Comparison of ENCODE assay signal across 7 mouse cellular contexts in the genomic region with DNA sequence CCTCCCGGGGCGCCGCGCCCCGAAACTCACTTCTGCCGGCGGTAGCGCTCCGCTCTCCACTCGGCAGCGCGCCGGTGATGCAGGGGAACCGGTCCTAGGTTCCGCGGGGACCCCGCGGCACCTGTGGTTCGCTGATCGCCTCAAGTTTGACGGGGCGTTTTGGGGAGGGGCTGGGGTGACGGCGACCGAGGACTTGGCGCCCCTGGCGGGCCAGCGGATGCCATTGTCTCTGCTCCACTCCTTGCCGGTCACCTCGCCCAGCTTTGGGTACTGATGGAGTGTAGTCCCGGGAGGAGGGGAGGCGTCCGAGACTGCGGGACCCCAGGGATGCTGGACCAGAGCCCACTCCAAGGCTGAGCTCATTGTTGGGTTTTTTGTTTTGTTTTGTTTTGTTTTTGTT. TPM values are rescaled to one million over a fixed set of nuclear protein-coding genes. Genes with fewer than 3 reads are reported as not detected.
DNase-seq lines count a peak whose midpoint lies in the region; ATAC-seq and TF ChIP-seq lines count a peak whose summit lies in the region.

No protein-coding gene starts in this region.

- DNase-seq in G1E (ENCODE audit: low spot score): no peak
- peak; percentile 75 for DNase-seq in forebrain, embryonic 11.5 days (ENCODE audit: low spot score)
- peak; percentile 63 for DNase-seq in hindbrain, embryonic 10.5 days (ENCODE audit: low spot score)
- DNase-seq in left cerebral cortex, adult 8-10 months (ENCODE audit: low spot score in 2 of 2): peak; percentile 8 to 21
- DNase-seq in spleen, postnatal 14 days (ENCODE audit: low spot score in 2 of 2): peak; percentile 7 to 15

- H3K9me3 ChIP-seq in G1E (replicated peaks): no peaks in the 10 kb centered on the region
- H3K9me3 ChIP-seq in forebrain, embryonic 11.5 days (ENCODE audit: control insufficient read depth, low read length): no peaks in the 10 kb centered on the region
- H3K9me3 ChIP-seq in hindbrain, embryonic 10.5 days: peaks cover 7% of the 10 kb centered on the region; the same call in 1 of the 2 replicates

- WGBS in bone marrow, adult 2 months: 12% methylated on average over 34 of the region's 34 CpGs
- 15% methylated on average over 34 of the region's 34 CpGs for WGBS in forebrain, embryonic 11.5 days
- WGBS in hindbrain, embryonic 10.5 days: 17% methylated on average over 34 of the region's 34 CpGs
- WGBS in macrophage (ENCODE audit: missing documents): 26% methylated on average over 21 of the region's 34 CpGs

- peak overlapping the region; percentile 67 for H3K9ac ChIP-seq in forebrain, embryonic 11.5 days (ENCODE audit: low read length)

- H3K36me3 ChIP-seq in G1E (replicated peaks) (peaks cover 4% of the 10 kb centered on the region), macrophage (ENCODE audit: inconsistent target) (no peaks in the 10 kb centered on the region)
- H3K36me3 ChIP-seq in forebrain, embryonic 11.5 days (ENCODE audit: control insufficient read depth, insufficient read depth, low read length): no peaks in the 10 kb centered on the region
- H3K36me3 ChIP-seq in hindbrain, embryonic 10.5 days: no peaks in the 10 kb centered on the region

- peak overlapping the region; percentile 45 for H3K4me2 ChIP-seq in forebrain, embryonic 11.5 days (ENCODE audit: low read depth, low read length, severe bottlenecking)

- peak overlapping the region; percentile 80 for H3K4me3 ChIP-seq in G1E (ENCODE audit: low read depth, low read length)
- peak overlapping the region; percentile 79 for H3K4me3 ChIP-seq in bone marrow, adult 2 months (replicated peaks; ENCODE audit: control insufficient read depth, low read depth, low read length)
- H3K4me3 ChIP-seq in forebrain, embryonic 11.5 days (ENCODE audit: low read depth, low read length): peak overlapping the region; percentile 53
- peak overlapping the region; percentile 66 for H3K4me3 ChIP-seq in hindbrain, embryonic 10.5 days
- H3K4me3 ChIP-seq in macrophage (ENCODE audit: inconsistent target): peak overlapping the region; percentile 64

- TF ChIP-seq CTCF in G1E (IDR thresholded peaks at IDR 0.05; ENCODE audit: low read depth, low read length): no peak
- peak; percentile 20; the same call in 1 of the 2 replicates for TF ChIP-seq CTCF in bone marrow, adult 2 months (IDR thresholded peaks at IDR 0.05; ENCODE audit: control insufficient read depth, insufficient read depth, low read length)

- H3K27me3 ChIP-seq in G1E (ENCODE audit: insufficient read depth, low read length): no peaks in the 10 kb centered on the region
- H3K27me3 ChIP-seq in forebrain, embryonic 11.5 days (ENCODE audit: control insufficient read depth, insufficient read depth, low read length): no peaks in the 10 kb centered on the region; the same call in 1 of the 2 replicates
- H3K27me3 ChIP-seq in hindbrain, embryonic 10.5 days (ENCODE audit: insufficient read depth, poor library complexity, severe bottlenecking): peaks cover 21% of the 10 kb centered on the region

- H3K79me2 ChIP-seq in macrophage (ENCODE audit: inconsistent target): peaks cover 33% of the 10 kb centered on the region

- ATAC-seq in G1E (ENCODE audit: extremely low read depth, insufficient number of reproducible peaks, low FRiP score, poor library complexity, severe bottlenecking): no peak
- peak; percentile 68 for ATAC-seq in forebrain, embryonic 11.5 days (replicated peaks; ENCODE audit: low FRiP score)

- no peak for TF ChIP-seq POLR2A in bone marrow, adult 2 months (IDR thresholded peaks at IDR 0.05; ENCODE audit: borderline replicate concordance, control insufficient read depth, low read depth, low read length)

- no peaks in the 10 kb centered on the region for H3K4me1 ChIP-seq in G1E (ENCODE audit: insufficient read depth, low read depth, low read length)
- no peaks in the 10 kb centered on the region for H3K4me1 ChIP-seq in bone marrow, adult 2 months (ENCODE audit: control insufficient read depth, insufficient read depth, low read length)
- no peaks in the 10 kb centered on the region for H3K4me1 ChIP-seq in forebrain, embryonic 11.5 days (replicated peaks; ENCODE audit: control insufficient read depth, insufficient read depth, low read length)
- H3K4me1 ChIP-seq in hindbrain, embryonic 10.5 days (replicated peaks): no peaks in the 10 kb centered on the region

- peak overlapping the region; percentile 82 for H3K27ac ChIP-seq in bone marrow, adult 2 months (ENCODE audit: control insufficient read depth, insufficient read depth, low read depth, low read length, poor library complexity)
- H3K27ac ChIP-seq in forebrain, embryonic 11.5 days (ENCODE audit: low read depth, low read length): peak overlapping the region; percentile 83
- peak overlapping the region; percentile 91 for H3K27ac ChIP-seq in hindbrain, embryonic 10.5 days
- H3K27ac ChIP-seq in macrophage: peak overlapping the region; percentile 24; the same call in 1 of the 2 replicates

RNA-seq across cellular contexts. Expression of gene Ap1s2, which starts 0.6 kb away (rescaled TPM):
- total RNA-seq in G1E (2014; fragmentation: Nextera tagmentation) (15.4 and 17.1 TPM in 2 replicates), G1E (2017) (20.6 and 21.0 TPM in 2 replicates)
- polyA plus RNA-seq in G1E (2012) (5.7 and 7.5 TPM in 2 replicates), macrophage (2018) (95.1 to 153 TPM (median 101 TPM) in 3 replicates)
- 6.6 and 24.8 TPM in 2 replicates for polyA plus RNA-seq in bone marrow, adult 2 months (2011; ENCODE audit: insufficient read depth, insufficient read length, low replicate concordance, missing spikeins)
- polyA plus RNA-seq in forebrain, embryonic 11.5 days (2014; fragmentation: Nextera tagmentation; extraction: Ambion mirVana): 34.5 and 37.4 TPM in 2 replicates
- polyA plus RNA-seq in hindbrain, embryonic 10.5 days (2016; fragmentation: Nextera tagmentation; extraction: Ambion mirVana): 28.7 and 31.8 TPM in 2 replicates
- total RNA-seq in left cerebral cortex, adult 8-10 months (2022): 10 to 100 TPM; 39.1 to 45.2 (median 42.7) TPM
- total RNA-seq in macrophage (2018; cell fraction: chromatin; rRNA removed): 10 to 100 TPM in 24 of 26 experiments, 1 to 10 TPM in 2; 6.1 to 95.8 (median 47.0) TPM
- 100 to 1,000 TPM in 3 of 26 experiments, 10 to 100 TPM in 23; 37.6 to 108 (median 75.5) TPM for total RNA-seq in macrophage (2018; cell fraction: cytosol; rRNA removed)
- 100 to 1,000 TPM in 7 of 26 experiments, 10 to 100 TPM in 19; 20.0 to 191 (median 67.2) TPM for total RNA-seq in macrophage (2018; cell fraction: nucleus; rRNA removed)

RNA-seq across cellular contexts. Expression of gene Zrsr2, which starts 49.1 kb away (rescaled TPM):
- total RNA-seq in G1E (2014; fragmentation: Nextera tagmentation): 57.5 and 69.0 TPM in 2 replicates
- 28.2 and 43.6 TPM in 2 replicates for total RNA-seq in G1E (2017)
- polyA plus RNA-seq in G1E (2012): 31.9 and 32.0 TPM in 2 replicates
- 52.8 and 63.6 TPM in 2 replicates for polyA plus RNA-seq in bone marrow, adult 2 months (2011; ENCODE audit: insufficient read depth, insufficient read length, low replicate concordance, missing spikeins)
- 49.2 and 60.6 TPM in 2 replicates for polyA plus RNA-seq in forebrain, embryonic 11.5 days (2014; fragmentation: Nextera tagmentation; extraction: Ambion mirVana)
- 53.7 and 61.9 TPM in 2 replicates for polyA plus RNA-seq in hindbrain, embryonic 10.5 days (2016; fragmentation: Nextera tagmentation; extraction: Ambion mirVana)
- total RNA-seq in left cerebral cortex, adult 8-10 months (2022): 10 to 100 TPM; 30.5 to 54.2 (median 43.9) TPM
- 100 to 1,000 TPM; 119 to 255 (median 208) TPM for total RNA-seq in macrophage (2018; cell fraction: chromatin; rRNA removed)
- 10 to 100 TPM; 21.4 to 51.2 (median 31.4) TPM for total RNA-seq in macrophage (2018; cell fraction: cytosol; rRNA removed)
- total RNA-seq in macrophage (2018; cell fraction: nucleus; rRNA removed): 100 to 1,000 TPM in 18 of 26 experiments, 10 to 100 TPM in 8; 53.9 to 163 (median 115) TPM
- polyA plus RNA-seq in macrophage (2018): 19.2 to 59.9 TPM (median 23.2 TPM) in 3 replicates

Comparison
In these comparisons a context has a peak if more than half of its experiments do, and no peak if none do; other contexts are left out.
1. H3K27ac ChIP-seq: peak in every context shown above with its lines; median percentile 91 in hindbrain, embryonic 10.5 days; 83 in forebrain, embryonic 11.5 days; 82 in bone marrow, adult 2 months; 24 in macrophage.